Mouse (Mus musculus) cerebellum, postnatal 36 days (tissue): ENCODE measurements around the gene Tmem208.
"Not testable (repeated sequence)": the region's sequence is repeated elsewhere in the genome, so short reads cannot be mapped to it uniquely, and the experiment has no call there.

Experiments used
- DNase-seq, 2 experiments: peaks; one replicate each; pipeline ENCODE4 v3.0.0; 2021 to 2022; ENCODE audit warnings: mixed read lengths in 2 of 2

Tmem208 gene

DNA sequence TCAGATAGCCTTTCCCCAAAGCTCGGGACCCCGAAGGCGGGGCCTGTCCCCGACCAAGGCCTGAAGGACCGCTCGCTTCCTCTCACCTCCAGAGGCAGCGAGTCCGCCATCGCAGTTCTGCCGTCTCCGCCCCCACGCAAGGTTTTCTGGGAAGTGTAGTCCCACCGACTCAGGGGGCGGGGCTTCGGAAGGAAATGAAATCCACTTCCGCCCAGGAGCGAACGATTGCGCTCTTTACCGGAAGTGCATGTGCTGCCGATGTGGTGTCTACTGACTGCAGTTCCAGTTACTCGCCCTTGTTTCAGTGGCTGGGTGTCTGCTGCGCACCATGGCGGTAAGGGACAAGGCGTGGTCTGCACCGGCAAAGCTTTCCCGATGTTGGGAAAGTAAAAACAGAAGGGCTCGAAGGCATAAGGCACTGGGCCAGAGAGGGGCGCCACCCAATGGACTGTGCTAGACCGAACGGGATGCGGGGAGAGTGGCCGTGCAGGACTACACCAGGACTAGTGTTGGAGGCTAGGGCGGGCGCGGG, at the start of gene Tmem208, which contains the start of gene Lrrc29:
TSS of gene Tmem208 (plus strand) at position 214 of the 532 bp plus-strand sequence.
TSS of gene Lrrc29 (minus strand) at position 138 of the 532 bp plus-strand sequence.
- peak; percentile 97 to 98 for DNase-seq

DNA sequence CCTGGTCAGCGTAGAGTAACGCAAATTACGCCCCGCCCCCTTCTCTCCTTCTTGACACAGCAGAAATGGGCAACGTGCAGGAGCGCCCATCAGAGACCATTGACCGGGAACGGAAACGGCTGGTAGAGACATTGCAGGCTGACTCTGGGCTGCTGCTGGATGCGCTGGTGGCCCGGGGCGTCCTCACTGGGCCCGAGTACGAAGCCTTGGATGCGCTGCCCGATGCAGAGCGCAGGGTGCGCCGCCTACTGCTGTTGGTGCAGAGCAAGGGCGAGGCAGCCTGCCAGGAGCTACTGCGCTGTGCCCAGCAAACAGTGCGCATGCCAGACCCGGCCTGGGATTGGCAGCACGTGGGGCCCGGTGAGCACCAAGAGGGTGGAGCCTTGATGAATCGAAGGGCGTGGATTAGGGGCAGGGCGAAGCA, 47.2 kb upstream of the Tmem208 start:
- peak; percentile 90 to 95 for DNase-seq

DNA sequence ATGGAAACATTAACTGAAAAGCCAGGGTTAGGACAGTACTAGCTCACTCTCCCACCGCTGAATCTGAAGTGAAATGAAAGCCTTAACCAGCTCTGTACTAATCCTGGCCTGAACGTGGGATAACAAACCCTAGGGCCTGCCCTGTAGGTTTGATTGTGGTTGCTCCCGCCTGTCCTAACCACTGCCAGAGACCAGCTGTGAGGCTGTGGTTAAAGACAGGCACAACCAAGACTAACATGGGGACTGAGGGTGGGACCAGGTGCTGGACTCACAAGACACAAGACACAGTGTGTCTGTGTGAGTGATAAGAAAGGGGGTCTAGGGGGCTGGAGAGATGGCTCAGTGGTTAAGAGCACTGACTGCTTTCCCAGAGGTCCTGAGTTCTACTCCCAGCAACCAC, 45.6 kb upstream of the Tmem208 start:
- no peak for DNase-seq

DNA sequence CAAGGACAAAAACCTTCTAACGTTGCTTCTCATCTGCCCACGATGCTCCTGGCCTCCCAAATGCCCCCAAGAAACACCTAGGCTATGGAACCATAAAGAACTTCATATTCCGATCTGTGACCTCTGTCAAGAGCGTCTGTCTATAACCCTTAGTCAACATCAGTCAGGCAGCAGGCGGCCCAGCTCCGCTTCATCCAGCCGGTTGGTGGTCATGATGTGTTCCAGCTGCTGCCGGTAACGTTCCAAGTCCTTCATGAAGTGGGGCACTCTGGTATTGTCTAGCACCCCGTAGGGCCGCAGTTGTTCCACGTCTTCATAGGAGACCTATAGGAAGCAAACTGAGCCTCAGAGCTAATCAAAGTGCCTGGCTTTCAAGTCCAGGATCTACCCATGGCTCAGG, 44.3 kb upstream of the Tmem208 start:
- DNase-seq, result no peak

DNA sequence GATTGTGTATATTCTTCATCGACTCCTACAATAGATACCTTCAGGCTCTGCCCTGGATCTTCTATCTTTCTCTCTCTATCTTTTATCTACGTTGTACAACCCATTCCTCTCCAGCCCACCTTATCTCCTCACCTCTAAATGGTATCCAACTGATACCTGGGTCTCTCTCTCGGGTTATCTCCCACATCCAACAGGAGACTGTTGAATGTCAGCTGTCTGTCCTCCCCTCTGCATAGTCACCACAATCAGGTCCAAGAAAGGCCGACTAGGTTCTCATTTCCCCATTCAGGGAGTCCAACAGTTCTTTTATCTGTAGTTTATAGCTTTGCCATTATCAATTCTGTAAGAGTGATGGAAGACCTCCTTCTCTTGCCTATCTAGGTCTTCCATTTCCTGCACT, 43.9 kb upstream of the Tmem208 start:
- no peak for DNase-seq

DNA sequence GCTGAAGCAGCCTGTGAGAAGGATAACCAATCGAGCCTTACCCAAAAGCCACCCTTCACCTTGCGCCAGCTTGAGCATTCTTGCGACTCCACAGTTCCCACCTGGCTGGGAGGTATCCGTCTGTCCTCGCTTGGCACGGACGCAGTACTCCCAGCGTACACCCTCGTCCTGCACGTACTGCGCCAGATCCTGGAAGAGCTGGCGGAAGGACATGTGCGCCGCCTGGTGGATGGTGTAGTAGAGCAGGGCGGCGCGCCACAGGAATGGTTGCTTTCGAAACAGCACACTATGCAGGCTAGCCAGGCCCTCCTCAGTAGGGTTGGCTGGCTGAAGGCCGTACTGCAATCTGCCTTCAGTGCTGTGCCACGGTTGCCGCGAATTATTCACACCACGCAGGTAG, 43.1 kb upstream of the Tmem208 start:
- peak; percentile 52 to 64 for DNase-seq

DNA sequence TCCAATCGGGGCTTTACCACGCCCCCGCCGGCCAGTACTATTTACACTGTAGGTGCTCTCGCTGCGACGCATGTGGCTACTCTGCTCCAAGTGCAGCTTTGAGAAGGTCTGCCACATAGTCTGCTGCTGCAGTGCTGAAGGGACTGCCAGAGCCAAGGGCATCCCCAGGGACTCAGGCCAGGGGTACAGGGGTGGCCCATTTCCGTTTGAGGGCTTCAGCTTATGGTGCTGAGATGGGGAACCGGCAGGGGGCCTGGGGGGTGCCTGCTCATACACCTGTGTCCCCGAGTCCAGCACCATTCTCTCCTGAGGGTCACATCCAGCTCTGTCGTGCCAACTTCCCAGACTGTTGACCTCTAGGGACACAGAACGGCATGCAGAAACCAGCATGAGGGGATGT, 40.6 kb upstream of the Tmem208 start:
- DNase-seq, result peak in 1 of 2 experiments; percentile 22

DNA sequence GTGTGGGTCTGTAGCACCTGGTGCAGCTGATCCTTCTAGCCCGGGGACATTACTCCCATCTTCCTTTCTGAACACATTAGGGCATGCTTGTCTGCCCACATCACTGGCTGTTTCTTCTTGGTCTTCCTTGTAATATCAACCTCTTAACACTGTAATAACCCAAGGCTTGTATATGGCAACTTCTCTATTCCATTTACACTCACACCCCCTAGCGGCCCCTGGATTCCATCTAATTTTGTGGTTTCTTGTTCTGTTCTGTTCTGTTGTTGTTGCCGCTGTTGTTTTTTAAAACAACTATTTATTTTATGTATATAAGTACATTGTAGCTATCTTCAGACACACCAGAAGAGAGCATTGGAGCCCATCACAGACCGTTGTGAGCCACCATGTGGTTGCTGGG, 39.2 kb upstream of the Tmem208 start:
- no peak for DNase-seq

DNA sequence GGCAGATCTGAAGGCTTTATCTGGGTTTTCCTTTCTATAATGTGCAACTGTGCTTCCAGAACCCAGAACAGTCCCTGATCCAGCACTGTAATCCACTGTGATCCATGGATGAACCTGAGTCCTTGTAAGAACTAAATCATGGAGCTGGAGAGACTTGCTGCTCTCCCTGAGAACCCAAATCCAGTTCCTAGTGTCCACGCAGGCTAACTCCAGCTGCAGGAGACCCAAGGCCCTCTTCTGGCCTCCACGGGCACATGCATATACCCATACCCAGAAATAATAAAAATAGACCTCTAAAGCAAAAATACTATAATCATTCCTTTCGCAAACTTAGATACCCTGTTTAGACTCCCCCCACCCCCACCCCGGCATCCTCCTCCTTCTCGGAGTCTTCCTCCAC, 37.9 kb upstream of the Tmem208 start:
- DNase-seq, result no peak

DNA sequence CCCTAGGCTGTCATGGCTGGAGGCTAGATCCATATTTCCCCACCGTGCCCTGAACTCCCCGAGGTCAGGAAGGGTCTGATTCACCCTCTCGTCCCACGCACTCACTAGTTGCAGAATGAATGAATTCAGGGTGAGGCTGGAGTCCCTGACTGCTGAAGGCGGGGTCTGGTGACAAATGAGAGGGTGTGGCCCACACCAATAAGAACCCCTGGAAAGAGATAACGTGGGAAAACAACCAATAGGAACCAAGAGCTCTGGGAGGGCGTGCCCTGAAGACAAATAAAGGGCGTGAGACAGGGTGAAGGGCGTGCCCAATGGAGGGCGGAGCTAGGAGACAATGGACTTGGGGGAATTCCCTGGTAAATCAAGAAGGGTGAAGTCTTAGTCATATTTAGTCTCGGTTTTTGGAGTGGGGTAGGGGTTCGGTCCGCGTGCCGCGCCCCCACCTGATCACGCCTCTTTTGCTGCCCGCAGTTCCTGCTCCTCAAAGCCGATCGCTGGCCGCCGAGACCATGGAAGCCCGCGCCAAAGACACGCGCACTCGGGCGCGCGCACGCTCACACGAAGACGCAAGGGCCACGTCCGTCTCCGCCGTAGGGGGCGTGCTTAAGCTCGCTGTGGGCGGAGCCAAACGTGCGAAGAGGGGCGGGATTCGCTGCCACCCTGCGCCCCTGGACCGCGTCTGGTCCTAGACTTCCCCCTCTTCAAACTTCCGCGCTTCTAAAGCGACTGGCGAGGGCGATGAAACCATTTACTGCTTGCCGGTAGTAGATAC, 37.0 kb upstream of the Tmem208 start:
- peak; percentile 95 to 96 for DNase-seq

DNA sequence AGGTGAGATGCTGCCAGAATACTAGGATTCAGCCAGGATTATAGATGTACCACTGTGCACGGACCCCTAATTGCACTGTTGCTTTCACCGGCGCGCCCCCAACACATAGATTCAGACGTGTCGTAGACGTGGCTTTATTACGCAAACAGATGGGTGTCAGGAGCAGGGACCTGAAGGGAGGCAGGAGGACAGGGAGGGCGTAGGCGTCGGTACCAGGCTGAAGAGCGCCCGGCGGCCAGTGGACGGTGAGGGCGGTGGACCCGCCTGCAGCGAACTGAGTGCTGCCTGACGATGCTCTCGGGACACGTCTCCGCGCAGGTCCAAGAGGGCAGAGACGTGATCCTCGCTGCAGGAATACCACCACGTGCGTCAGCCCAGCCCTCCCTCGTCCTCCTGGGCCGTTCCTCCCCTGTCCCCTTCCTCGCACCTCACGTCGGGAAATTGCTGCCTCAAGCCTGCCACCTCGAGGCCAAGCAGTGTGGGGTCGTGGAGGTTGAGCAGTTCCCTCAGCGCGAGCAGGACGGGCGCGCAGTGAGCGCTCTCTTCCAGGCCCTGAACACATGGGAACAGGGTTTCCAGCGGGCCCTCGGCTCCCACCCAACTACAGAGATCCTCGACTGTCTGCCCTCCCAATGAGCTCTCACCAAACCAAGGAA, 36.2 kb upstream of the Tmem208 start, which contains the start of gene 4931428F04Rik:
TSS of gene 4931428F04Rik (minus strand) at position 60 of the 656 bp plus-strand sequence.
- peak; percentile 62 to 66 for DNase-seq

DNA sequence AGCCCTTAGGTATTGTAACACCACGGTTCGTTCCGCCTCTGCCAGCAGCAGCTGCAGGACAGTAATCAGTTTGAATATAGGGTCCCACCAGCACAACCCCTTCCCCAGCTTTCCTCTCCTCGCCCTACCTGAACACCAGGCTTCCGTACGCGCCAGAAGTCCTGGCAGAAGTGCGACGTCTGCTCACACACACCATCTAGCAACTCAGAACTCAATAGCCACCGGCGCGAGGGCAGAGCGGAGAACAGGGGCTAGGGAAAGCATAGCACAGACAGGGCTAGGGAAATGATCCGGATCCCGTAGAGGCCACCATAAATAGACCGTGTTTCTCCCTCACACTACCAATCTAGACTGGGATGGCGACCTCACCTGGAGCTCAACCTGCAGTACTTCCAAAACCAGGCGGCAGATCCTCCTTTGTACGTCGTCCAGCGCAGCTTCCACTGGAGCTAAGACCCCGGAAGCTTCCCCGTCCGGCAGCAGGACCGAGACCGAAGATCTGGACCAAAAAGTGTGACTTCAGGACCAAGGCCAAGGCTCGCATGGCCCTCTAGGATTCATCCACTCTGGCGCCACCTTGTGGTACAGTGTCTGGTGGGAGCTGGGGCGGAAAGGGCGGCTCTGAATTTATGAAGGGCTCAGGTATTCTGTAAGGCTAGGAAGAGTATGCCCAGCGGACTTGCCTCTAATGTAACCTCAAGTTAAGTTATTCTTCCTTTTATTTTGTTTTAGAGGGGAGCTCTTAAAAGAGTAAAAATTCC, 35.4 kb upstream of the Tmem208 start:
- DNase-seq, result peak; percentile 91 to 92

DNA sequence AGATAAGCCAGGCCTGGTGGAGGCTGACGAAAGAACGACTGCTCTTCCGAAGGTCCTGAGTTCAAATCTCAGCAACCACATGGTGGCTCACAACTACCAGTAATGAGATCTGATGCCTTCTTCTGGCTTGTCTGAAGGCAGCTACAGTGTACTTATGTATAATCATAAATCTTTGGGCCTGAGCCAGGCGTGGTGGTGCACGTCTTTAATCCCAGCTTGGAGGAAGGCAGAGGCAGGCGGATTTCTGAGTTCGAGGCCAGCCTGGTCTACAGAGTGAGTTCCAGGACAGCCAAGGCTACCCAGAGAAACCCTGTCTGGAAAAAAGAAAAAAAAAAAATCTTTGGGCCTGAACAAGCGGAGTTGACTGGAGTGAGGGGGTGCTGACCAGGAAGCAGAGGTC, 34.8 kb upstream of the Tmem208 start:
- DNase-seq, result not testable (repeated sequence)

DNA sequence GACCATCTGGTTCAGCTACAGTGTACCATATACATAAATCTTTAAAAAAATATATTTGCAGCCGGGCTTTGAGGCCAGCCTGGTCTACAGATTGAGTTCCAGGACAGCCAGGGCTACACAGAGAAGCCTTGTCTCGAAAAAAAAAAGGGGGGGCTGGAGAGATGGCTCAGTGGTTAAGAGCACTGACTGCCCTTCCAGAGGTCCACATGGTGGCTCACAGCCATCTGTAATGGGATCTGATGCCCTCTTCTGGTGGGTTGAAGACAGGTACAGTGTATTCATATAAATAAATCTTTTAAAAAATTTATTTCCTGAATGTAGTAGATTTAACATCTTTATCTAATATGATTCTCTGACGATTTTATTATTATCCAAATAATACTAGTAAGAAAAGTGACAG, 34.4 kb upstream of the Tmem208 start:
- not testable (repeated sequence) for DNase-seq

DNA sequence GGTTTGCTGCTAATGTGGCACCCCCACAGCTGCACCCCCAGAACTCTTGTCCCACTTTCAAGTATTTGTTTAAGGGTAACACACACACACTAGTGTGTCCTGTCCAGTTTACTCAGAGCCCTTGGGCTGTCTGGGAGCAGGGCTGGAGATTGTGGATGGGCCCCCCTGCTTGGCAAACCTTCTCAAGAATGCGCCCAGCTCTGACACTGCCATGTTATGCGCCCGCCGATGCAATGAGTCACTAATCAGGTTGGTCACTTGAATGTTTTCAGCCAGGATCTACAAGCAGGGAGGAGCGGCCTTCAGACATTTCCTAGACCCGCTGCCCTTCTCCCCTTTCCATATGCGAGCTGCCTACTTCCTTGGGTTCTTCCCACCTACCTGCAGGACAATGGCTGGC, 33.7 kb upstream of the Tmem208 start:
- DNase-seq, result peak in 1 of 2 experiments; percentile 29

DNA sequence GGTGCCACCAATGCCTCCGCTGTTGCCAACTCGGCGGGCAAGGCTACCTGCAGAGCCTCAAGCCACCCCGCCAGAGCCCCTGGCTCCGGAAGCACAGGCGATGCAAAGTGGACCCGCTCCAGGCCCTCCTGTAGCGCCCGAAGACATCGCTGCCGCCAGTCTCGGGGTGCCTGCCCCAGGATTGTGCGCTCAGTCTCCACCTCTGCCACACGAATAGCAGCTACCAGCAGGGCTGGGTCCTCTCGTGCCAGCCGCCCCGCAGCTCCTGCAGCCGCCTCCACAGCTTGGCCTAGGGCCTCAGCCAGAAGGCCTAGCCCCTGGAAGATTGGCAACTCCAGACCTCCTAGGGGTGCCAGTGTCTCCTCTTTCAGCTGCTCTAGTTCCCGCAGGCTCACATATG, 32.7 kb upstream of the Tmem208 start:
- peak; percentile 75 to 77 for DNase-seq

DNA sequence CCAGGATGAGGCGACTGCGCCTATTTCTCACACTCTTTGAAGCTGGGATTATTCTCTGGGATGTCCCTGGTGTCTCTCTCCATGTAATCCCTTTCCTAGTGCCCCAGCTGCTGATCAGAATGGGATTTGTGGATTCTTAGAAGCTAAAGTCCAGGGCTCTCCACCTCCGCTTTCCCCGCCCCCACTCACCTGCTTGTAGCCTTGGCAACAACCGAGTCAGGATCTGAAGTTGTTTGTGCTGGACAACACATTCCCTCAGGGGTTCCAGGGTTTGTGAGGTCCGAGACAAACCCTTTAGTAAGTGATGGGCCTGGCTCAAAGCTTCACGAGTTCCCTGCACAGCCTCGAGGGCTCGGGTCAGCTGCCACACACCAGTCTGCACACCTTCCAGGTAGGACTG, 31.4 kb upstream of the Tmem208 start:
- DNase-seq, result no peak

DNA sequence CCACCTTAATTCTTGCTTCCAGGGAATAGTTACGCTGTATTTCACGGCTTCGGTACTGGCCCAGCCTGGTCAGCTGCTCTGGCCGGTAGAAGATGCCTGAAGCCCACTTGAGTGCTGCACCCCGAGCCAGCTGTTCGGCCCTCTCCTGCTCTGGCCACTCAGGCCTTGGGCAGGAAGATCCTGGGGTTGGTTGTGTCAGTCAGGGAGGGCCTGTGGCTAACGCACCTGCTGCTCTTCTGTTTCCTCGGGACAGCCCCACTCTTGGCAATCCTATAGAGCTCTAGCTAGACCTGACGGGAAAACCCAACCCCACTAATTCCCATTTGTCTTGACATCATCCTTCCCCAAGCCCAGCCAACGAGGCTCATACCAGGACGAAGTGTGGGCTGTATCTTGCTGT, 30.9 kb upstream of the Tmem208 start:
- no peak for DNase-seq

DNA sequence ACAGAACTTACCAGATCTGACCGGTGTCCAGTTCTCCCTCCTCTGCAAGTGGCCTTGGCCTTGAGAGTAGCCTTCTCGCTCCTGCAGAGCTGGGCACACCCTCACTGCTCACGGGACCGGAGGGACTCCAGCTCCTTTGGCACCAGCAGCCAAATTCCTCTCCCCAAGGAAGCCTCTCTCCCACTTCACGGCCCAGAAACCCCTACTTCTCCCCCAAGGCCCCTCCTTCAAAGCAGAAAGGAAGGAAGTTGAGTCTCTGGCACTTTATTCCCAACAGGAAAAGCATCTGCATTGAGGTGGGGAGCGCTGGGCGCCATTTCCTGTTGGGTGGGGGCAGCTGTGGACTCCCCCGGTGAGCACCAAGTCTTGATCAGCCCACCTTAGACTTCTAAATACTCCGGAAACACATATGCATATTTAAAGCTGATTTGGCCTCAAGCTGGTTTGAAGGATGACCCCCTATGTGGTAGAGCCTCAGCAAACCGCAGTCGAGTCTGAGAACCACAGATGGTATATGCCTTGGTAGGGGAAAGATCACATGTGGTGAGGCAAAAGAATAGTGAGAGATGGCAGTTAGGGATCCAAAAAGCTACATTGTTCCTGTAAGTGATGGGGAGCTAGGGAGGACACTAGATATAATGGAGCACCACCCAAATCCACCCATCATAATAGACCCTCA, 30.1 kb upstream of the Tmem208 start, which contains the start of gene Exoc3l:
TSS of gene Exoc3l (minus strand) at position 207 of the 679 bp plus-strand sequence.
- no peak for DNase-seq

DNA sequence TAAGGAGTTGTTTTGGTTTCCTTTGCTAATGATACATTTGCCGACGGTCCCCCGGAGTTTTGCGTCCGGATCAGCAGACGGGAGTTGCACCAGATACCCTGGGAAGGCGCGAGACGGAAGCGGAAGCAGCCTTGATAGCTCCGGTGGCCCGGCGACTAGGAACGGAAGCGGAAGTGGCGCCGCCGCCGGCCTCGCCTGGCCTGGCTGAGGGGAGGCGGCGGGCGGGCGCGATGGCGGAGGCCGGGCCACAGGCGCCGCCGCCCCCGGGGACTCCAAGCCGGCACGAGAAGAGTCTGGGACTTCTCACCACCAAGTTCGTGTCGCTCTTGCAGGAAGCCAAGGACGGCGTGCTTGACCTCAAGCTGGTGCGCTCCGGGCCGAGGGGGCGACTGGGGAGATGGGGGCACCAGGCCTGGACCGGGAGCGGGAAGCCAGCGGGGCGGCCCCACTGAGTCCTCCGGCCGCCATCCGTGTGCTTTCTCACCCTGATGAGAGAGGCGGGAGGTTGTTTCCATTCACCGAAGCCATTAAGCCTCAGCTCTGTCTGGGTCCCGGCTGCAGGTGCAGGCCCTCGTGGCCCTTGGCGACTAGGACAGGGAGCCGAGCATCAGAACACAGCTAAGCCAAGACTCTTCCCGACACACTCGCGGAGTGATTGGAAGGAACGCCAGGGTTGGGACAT, 28.5 kb upstream of the Tmem208 start, which contains the start of gene E2f4:
TSS of gene E2f4 (plus strand) at position 153 of the 682 bp plus-strand sequence.
- peak; percentile 91 to 92 for DNase-seq
